Mouse (Mus musculus) subcutaneous adipose tissue, adult 2 months (tissue): ENCODE measurements around the gene Epha6. TPM values are rescaled to one million over a fixed set of nuclear protein-coding genes. Genes with fewer than 3 reads are reported as not detected.

Experiments
- polyA plus RNA-seq: library from polyadenylated mRNA; depleted of rRNA; stranded (reverse); fragments of >200 nt; gene quantifications from 2 replicates; pipeline ENCODE4 v1.2.3, GENCODE M21; 2012; ENCODE audit warnings: low replicate concordance; rRNA removed

The Epha6 gene
- polyA plus RNA-seq, result 0.04 TPM in 1 of 2 replicates, not detected in the other

GRCm38 (mm10) chr16:60605061-60605831 is at the start of gene Epha6:
Gene Epha6, minus strand, starts transcription at chr16:60605531.

GRCm38 (mm10) chr16:59639102-59639691 is 966.1 kb downstream of the Epha6 start, which contains the start of gene Arl6:
Gene Arl6, minus strand, starts transcription at chr16:59639391.

